Mouse (Mus musculus) hindbrain, embryonic 11.5 days (tissue): ENCODE measurements at regions not wholly inside any gene's neighbourhood (a gene's known extent, or its start where the extent isn't known, plus 50 kb on each side); places are given as distances from the start of the nearest gene placed in this dataset.
A peak's percentile ranks its signal among the peaks of the same experiment; 100 is the strongest.

Experiments used
- ATAC-seq: fragments of 200-750 bp; cut with Nextera tagmentation; 2 replicates; pipeline ENCODE4 v1.8.0; 2017; ENCODE audit warnings: mild to moderate bottlenecking, moderate TSS enrichment, moderate library complexity; ENCODE audit not compliant: low FRiP score
- DNase-seq: peaks from one replicate; pipeline ENCODE4 v3.0.0-alpha.2; 2015; ENCODE audit warnings: low spot score
- H3K27ac ChIP-seq: fragments of 300-500 bp; sonication (generic); 2 replicates; pipeline ENCODE4 v1.5.1; 2014; ENCODE audit warnings: mild to moderate bottlenecking, low read depth, low read length
- H3K27me3 ChIP-seq: fragments of 300-500 bp; sonication (generic); 2 replicates; pipeline ENCODE4 v1.6.1; 2014; ENCODE audit warnings: mild to moderate bottlenecking, low read length, moderate library complexity, mixed read lengths; ENCODE audit not compliant: control insufficient read depth, insufficient read depth
- H3K36me3 ChIP-seq: fragments of 300-500 bp; sonication (generic); 2 replicates; pipeline ENCODE4 v1.6.1; 2014; ENCODE audit warnings: mild to moderate bottlenecking, low read length, moderate library complexity, mixed read lengths; ENCODE audit not compliant: control insufficient read depth, insufficient read depth
- H3K4me1 ChIP-seq: fragments of 300-500 bp; sonication (generic); replicated peaks from 2 replicates; pipeline ENCODE4 v1.6.1; 2014; ENCODE audit warnings: low read length, mixed read lengths; ENCODE audit not compliant: control insufficient read depth, insufficient read depth
- H3K4me2 ChIP-seq: fragments of 300-500 bp; sonication (generic); replicated peaks from 2 replicates; pipeline ENCODE4 v1.6.1; 2014; ENCODE audit warnings: mild to moderate bottlenecking, low read depth, low read length
- H3K4me3 ChIP-seq: fragments of 300-500 bp; sonication (generic); 2 replicates; pipeline ENCODE4 v1.5.1; 2014; ENCODE audit warnings: low read depth, low read length
- H3K9ac ChIP-seq: fragments of 300-500 bp; sonication (generic); 2 replicates; pipeline ENCODE4 v1.6.1; 2014; ENCODE audit warnings: low read depth, low read length
- H3K9me3 ChIP-seq: fragments of 300-500 bp; sonication (generic); 2 replicates; pipeline ENCODE4 v1.6.1; 2016; ENCODE audit warnings: low read length; ENCODE audit not compliant: control insufficient read depth
- WGBS: fragments of 180-500 bp; shearing (Covaris S2); extraction: QIAGEN DNeasy Blood & Tissue Kit; methylation state at CpG from one replicate; pipeline ENCODE4 v1.1.7; 2014; 5-methylcytosine and 5-hydroxymethylcytosine counted together

GRCm38 (mm10) chr1:136727868-136728631 lies 103.3 kb downstream of the Zfp281 start:
- ATAC-seq = peak; percentile 59; the same call in 1 of the 2 replicates
- H3K9ac ChIP-seq = no peak overlapping the region
- WGBS = 22% methylated on average over 7 of the region's 7 CpGs
- peaks cover 6% of the 10 kb centered on the region; the same call in 1 of the 2 replicates for H3K27me3 ChIP-seq
- H3K4me3 ChIP-seq = no peak overlapping the region
- no peaks in the 10 kb centered on the region for H3K4me1 ChIP-seq
- H3K4me2 ChIP-seq = no peak overlapping the region
- no peak for DNase-seq
- no peak overlapping the region for H3K27ac ChIP-seq
- H3K9me3 ChIP-seq = no peaks in the 10 kb centered on the region
- no peaks in the 10 kb centered on the region for H3K36me3 ChIP-seq

- ATAC-seq (no peak), DNase-seq (no peak)
- H3K27ac ChIP-seq = no peak overlapping the region
- peaks cover 6% of the 10 kb centered on the region; the same call in 1 of the 2 replicates for H3K27me3 ChIP-seq
- 72% methylated on average over 4 of the region's 4 CpGs for WGBS
- H3K4me2 ChIP-seq = no peak overlapping the region
- H3K36me3 ChIP-seq = no peaks in the 10 kb centered on the region
- H3K4me1 ChIP-seq = no peaks in the 10 kb centered on the region
- no peak overlapping the region for H3K4me3 ChIP-seq
- H3K9ac ChIP-seq = no peak overlapping the region
- no peaks in the 10 kb centered on the region for H3K9me3 ChIP-seq
These were observed 103.9 kb downstream of the Zfp281 start for GRCm38 (mm10) chr1:136728632-136728944.

GRCm38 (mm10) chr1:136730638-136731037 lies 105.9 kb downstream of the Zfp281 start:
- Histone ChIP-seq H3K9ac (no peak overlapping the region), H3K4me1 (no peaks in the 10 kb centered on the region), H3K9me3 (no peaks in the 10 kb centered on the region), H3K27me3 (peaks cover 6% of the 10 kb centered on the region; the same call in 1 of the 2 replicates), H3K4me2 (no peak overlapping the region), H3K36me3 (no peaks in the 10 kb centered on the region), H3K27ac (no peak overlapping the region), H3K4me3 (no peak overlapping the region)
- 49% methylated on average over 11 of the region's 11 CpGs for WGBS
- DNase-seq = no peak
- no peak for ATAC-seq

GRCm38 (mm10) chr1:136738030-136738429 lies 113.3 kb downstream of the Zfp281 start:
- no peaks in the 10 kb centered on the region for H3K36me3 ChIP-seq

GRCm38 (mm10) chr1:136739486-136739885 lies 114.8 kb downstream of the Zfp281 start:
- Histone ChIP-seq H3K36me3 (no peaks in the 10 kb centered on the region), H3K4me1 (no peaks in the 10 kb centered on the region), H3K9ac (no peak overlapping the region), H3K9me3 (no peaks in the 10 kb centered on the region), H3K27me3 (no peaks in the 10 kb centered on the region), H3K27ac (no peak overlapping the region), H3K4me3 (no peak overlapping the region), H3K4me2 (no peak overlapping the region)
- ATAC-seq (no peak), DNase-seq (no peak)
- 76% methylated on average over 5 of the region's 5 CpGs for WGBS

More at GRCm38 (mm10) chr1:136738030-136738429, 113.3 kb downstream of the Zfp281 start:
- no peaks in the 10 kb centered on the region for H3K4me1 ChIP-seq
- H3K27me3 ChIP-seq = no peaks in the 10 kb centered on the region
- no peak overlapping the region for H3K9ac ChIP-seq
- WGBS = 11% methylated on average over 5 of the region's 5 CpGs
- H3K4me2 ChIP-seq = no peak overlapping the region
- no peak for ATAC-seq
- no peak overlapping the region for H3K4me3 ChIP-seq
- no peak overlapping the region for H3K27ac ChIP-seq
- DNase-seq = no peak
- H3K9me3 ChIP-seq = no peaks in the 10 kb centered on the region

GRCm38 (mm10) chr1:136741061-136741460 lies 116.4 kb downstream of the Zfp281 start:
- H3K27me3 ChIP-seq = no peaks in the 10 kb centered on the region
- no peak overlapping the region for H3K9ac ChIP-seq
- no peak overlapping the region for H3K4me3 ChIP-seq
- H3K9me3 ChIP-seq = no peaks in the 10 kb centered on the region
- DNase-seq = no peak
- no peak overlapping the region for H3K27ac ChIP-seq
- no peak for ATAC-seq
- 92% methylated on average over 10 of the region's 10 CpGs for WGBS
- H3K4me1 ChIP-seq = no peaks in the 10 kb centered on the region
- H3K4me2 ChIP-seq = no peak overlapping the region
- H3K36me3 ChIP-seq = no peaks in the 10 kb centered on the region

GRCm38 (mm10) chr1:136749188-136749587 lies 124.5 kb downstream of the Zfp281 start:
- DNase-seq (peak; percentile 69), ATAC-seq (no peak)
- Histone ChIP-seq H3K9ac (no peak overlapping the region), H3K4me1 (no peaks in the 10 kb centered on the region), H3K9me3 (no peaks in the 10 kb centered on the region), H3K27ac (no peak overlapping the region), H3K27me3 (no peaks in the 10 kb centered on the region), H3K4me3 (no peak overlapping the region), H3K4me2 (no peak overlapping the region), H3K36me3 (no peaks in the 10 kb centered on the region)
- WGBS = 59% methylated on average over 8 of the region's 8 CpGs

- DNase-seq (no peak), ATAC-seq (no peak)
- 83% methylated on average over 14 of the region's 14 CpGs for WGBS
These were observed 126.9 kb downstream of the Zfp281 start for GRCm38 (mm10) chr1:136751464-136752191.

GRCm38 (mm10) chr1:136754286-136754685 lies 129.6 kb downstream of the Zfp281 start:
- ATAC-seq (no peak), DNase-seq (no peak)
- no peaks in the 10 kb centered on the region for H3K9me3 ChIP-seq
- H3K4me2 ChIP-seq = no peak overlapping the region
- no peak overlapping the region for H3K27ac ChIP-seq
- WGBS = 94% methylated on average over 6 of the region's 6 CpGs
- no peaks in the 10 kb centered on the region for H3K27me3 ChIP-seq
- H3K36me3 ChIP-seq = no peaks in the 10 kb centered on the region
- H3K4me1 ChIP-seq = no peaks in the 10 kb centered on the region
- no peak overlapping the region for H3K9ac ChIP-seq
- H3K4me3 ChIP-seq = no peak overlapping the region

More at GRCm38 (mm10) chr1:136751464-136752191, 126.9 kb downstream of the Zfp281 start:
- H3K9ac ChIP-seq = no peak overlapping the region
- H3K27ac ChIP-seq = no peak overlapping the region
- no peak overlapping the region for H3K4me2 ChIP-seq
- no peak overlapping the region for H3K4me3 ChIP-seq
- H3K4me1 ChIP-seq = no peaks in the 10 kb centered on the region
- H3K27me3 ChIP-seq = no peaks in the 10 kb centered on the region
- no peaks in the 10 kb centered on the region for H3K9me3 ChIP-seq
- H3K36me3 ChIP-seq = no peaks in the 10 kb centered on the region
